Mouse (Mus musculus) kidney, postnatal 36 days (tissue): ENCODE results near the gene 4933412E24Rik.

Source experiments
- DNase-seq, 2 experiments: peaks; one replicate each; pipeline ENCODE4 v3.0.0; 2021 to 2022; ENCODE audit warnings: mixed read lengths in 2 of 2

The 4933412E24Rik gene

DNA sequence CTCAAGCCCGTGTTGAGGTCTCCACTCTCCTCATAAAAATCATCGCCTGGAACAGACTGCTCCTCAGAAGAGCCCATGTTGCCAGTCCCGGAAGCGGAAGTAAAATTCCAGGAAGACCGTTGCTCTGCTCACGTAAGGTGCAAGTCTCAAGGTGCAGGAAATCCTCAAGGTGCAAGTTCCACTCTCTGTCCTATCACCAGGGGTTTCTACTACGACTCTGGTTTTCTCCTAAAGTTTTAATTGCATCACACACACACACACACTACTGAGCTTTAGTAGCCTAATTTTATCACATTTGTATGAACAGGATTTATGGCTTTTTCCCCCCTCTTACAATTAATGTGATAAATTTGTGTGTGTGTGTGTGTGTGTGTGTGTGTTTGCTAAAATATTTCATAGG lies at the start of gene 4933412E24Rik:
Gene 4933412E24Rik (minus strand): TSS at position 101 of the 400 bp plus-strand sequence.
- no peak for DNase-seq

DNA sequence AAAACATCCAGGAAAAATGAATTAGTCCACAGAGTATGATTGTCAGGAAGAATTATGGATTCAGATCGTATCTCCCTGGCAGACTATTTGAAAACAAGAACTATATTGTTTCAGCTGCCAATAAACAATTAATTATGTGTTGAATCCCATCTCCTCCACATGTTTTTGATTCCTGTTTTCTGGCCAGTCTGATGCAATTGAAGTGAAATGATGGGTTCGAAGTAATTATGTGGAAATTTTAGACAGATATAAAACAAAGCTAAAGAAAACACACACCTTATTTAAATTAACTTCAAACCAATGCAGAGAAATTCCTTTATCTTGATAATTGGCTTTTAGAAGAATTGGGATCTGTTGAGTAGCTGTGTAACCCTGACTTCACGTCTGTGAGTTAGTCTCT lies 14.3 kb upstream of the 4933412E24Rik start:
- DNase-seq, result no peak

DNA sequence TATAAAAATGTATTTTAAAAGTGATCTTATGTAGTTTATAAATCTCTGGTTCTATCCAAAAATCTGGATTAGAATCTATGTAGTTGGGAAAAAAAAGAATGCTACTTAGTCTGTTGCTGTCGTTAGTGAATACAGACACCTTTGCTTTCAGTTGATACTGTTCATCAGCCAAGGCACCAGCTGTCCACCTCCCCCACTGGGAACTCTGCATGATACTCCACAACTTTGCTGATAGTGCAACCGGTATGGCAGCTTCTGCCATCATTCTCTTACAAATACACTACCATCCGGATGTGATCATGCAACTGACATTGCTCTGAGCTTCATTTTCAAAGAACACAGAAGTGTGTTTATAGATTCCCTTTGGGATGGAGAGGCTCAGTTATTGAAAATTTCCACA lies 4.8 kb upstream of the 4933412E24Rik start:
- DNase-seq, result no peak

- no peak for DNase-seq
Observed at GRCm38 (mm10) chr15:60010199-60010598, 6.2 kb downstream of the 4933412E24Rik start.

DNA sequence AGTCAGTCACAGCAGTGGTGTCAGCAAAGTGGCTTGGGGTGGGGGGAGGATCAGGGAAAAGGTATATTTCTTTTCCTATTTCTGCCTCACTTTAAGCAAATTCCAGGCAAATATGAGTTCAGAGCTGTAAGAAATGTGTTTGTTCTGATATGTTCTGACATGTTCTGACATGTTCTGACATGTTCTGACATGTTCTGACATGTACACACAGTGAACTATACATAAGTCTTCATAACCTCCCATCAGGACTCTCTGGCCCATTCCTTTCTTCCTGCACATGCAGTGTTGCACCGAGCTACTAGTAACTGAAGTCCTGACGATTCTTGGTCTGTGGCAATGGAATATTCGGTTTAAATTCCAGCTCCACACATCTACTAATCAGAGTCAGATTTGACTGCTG lies 6.8 kb downstream of the 4933412E24Rik start:
- no peak for DNase-seq

DNA sequence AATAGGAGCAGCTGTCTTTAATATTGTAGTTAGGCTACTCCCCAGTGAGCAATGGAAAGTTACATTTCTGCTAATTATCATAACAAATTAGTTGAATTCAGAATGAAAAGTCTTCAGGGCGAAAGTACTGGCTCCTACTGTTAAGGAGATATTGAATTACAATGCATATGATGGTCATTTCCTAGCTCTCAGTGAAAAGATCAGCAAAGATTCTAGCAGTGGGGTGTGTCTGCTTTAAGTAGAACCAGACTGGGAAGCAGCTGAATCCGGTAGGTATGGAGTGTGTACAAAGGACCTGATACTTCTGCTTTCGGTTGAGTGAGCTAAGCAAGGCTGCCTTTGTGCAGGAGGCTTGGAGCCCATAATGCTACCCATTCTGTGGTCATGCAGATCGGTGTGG lies 32.6 kb downstream of the 4933412E24Rik start:
- DNase-seq, result no peak

DNA sequence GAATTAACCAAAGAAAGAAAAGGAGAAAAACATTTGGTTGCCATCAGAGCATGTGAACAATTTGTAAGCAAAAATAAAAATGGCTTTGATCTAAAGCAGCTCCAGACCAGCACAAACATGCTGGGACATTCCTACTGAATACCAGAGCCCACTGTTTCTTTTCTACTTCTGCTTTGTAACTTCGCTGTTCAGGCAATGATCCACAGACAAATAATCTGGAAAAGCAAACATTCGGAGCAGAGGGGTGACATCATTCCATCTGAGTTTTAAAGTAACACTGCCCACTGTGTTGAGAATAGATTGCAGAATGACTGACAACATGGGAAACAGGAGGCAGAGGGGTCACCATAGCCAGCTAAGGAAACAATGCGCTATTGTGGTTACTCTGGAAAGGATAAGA lies 41.1 kb downstream of the 4933412E24Rik start:
- DNase-seq, result no peak

GRCm38 (mm10) chr15:59974584-59974983 lies 41.8 kb downstream of the 4933412E24Rik start:
- DNase-seq, result no peak

- DNase-seq, result no peak
Observed at GRCm38 (mm10) chr15:59973651-59974519, 42.5 kb downstream of the 4933412E24Rik start.
